Mouse (Mus musculus): ENCODE results near the gene Plg. TPM values are rescaled to one million over a fixed set of nuclear protein-coding genes. Genes with fewer than 3 reads are reported as not detected.

The Plg gene
- polyA plus RNA-seq, 1 experiment from 2014 or later: 16.8 TPM

- no peak overlapping the region for H3K4me3 ChIP-seq (replicated peaks)
- H3K4me2 ChIP-seq: no peak overlapping the region
- H3K9ac ChIP-seq: no peak overlapping the region
- H3K27me3 ChIP-seq (replicated peaks): no peaks in the 10 kb centered on the region
- H3K9me3 ChIP-seq: no peaks in the 10 kb centered on the region
- 0 out of 2 replicates have a peak, but pooled peaks cover 3% of the 10 kb centered on the region for H3K4me1 ChIP-seq
- peak; percentile 58; the same call in 1 of the 2 replicates for ATAC-seq (ENCODE audit: insufficient read depth, low FRiP score, low read depth)
- H3K36me3 ChIP-seq: no peaks in the 10 kb centered on the region
- WGBS: 34% methylated on average over 5 of the region's 5 CpGs
- no peak overlapping the region for H3K27ac ChIP-seq
Observed at GRCm38 (mm10) chr17:12367373-12367930, 11.0 kb upstream of the Plg start.

- Histone ChIP-seq H3K4me1 (0 out of 2 replicates have a peak, but pooled peaks cover 5% of the 10 kb centered on the region), H3K4me2 (no peak overlapping the region), H3K4me3 (replicated peaks) (no peak overlapping the region), H3K9me3 (no peaks in the 10 kb centered on the region), H3K27ac (no peak overlapping the region), H3K27me3 (replicated peaks) (no peaks in the 10 kb centered on the region), H3K9ac (no peak overlapping the region), H3K36me3 (no peaks in the 10 kb centered on the region)
- ATAC-seq (ENCODE audit: insufficient read depth, low FRiP score, low read depth): no peak
- 61% methylated on average over 5 of the region's 5 CpGs for WGBS
Observed at GRCm38 (mm10) chr17:12369393-12369792, 9.0 kb upstream of the Plg start.

- Histone ChIP-seq H3K4me3 (replicated peaks) (no peak overlapping the region), H3K9ac (no peak overlapping the region), H3K4me1 (0 out of 2 replicates have a peak, but pooled peaks cover 5% of the 10 kb centered on the region), H3K27ac (no peak overlapping the region; the same call in 1 of the 2 replicates), H3K36me3 (no peaks in the 10 kb centered on the region), H3K9me3 (no peaks in the 10 kb centered on the region), H3K27me3 (replicated peaks) (no peaks in the 10 kb centered on the region), H3K4me2 (no peak overlapping the region)
- 70% methylated on average over 4 of the region's 4 CpGs for WGBS
- peak; percentile 69 for ATAC-seq (ENCODE audit: insufficient read depth, low FRiP score, low read depth)
Observed at GRCm38 (mm10) chr17:12370289-12370688, 8.1 kb upstream of the Plg start.

GRCm38 (mm10) chr17:12371310-12371925 lies 7.0 kb upstream of the Plg start:
- no peak for ATAC-seq (ENCODE audit: insufficient read depth, low FRiP score, low read depth)
- H3K4me2 ChIP-seq: peak overlapping the region; percentile 27; the same call in 1 of the 2 replicates
- H3K27ac ChIP-seq: no peak overlapping the region
- H3K9me3 ChIP-seq: no peaks in the 10 kb centered on the region
- 29% methylated on average over 10 of the region's 10 CpGs for WGBS
- no peaks in the 10 kb centered on the region for H3K27me3 ChIP-seq (replicated peaks)
- no peaks in the 10 kb centered on the region for H3K36me3 ChIP-seq
- 0 out of 2 replicates have a peak, but pooled peaks cover 5% of the 10 kb centered on the region for H3K4me1 ChIP-seq
- no peak overlapping the region for H3K9ac ChIP-seq
- H3K4me3 ChIP-seq (replicated peaks): no peak overlapping the region

- WGBS: 19% methylated on average over 4 of the region's 4 CpGs
- Histone ChIP-seq H3K36me3 (no peaks in the 10 kb centered on the region), H3K27ac (no peak overlapping the region), H3K4me2 (peak overlapping the region; percentile 27), H3K4me1 (0 out of 2 replicates have a peak, but pooled peaks cover 5% of the 10 kb centered on the region), H3K27me3 (replicated peaks) (no peaks in the 10 kb centered on the region), H3K4me3 (replicated peaks) (no peak overlapping the region), H3K9me3 (no peaks in the 10 kb centered on the region), H3K9ac (no peak overlapping the region)
- ATAC-seq (ENCODE audit: insufficient read depth, low FRiP score, low read depth): no peak
Observed at GRCm38 (mm10) chr17:12372021-12372420, 6.4 kb upstream of the Plg start.

- WGBS: 55% methylated on average over 3 of the region's 3 CpGs
- H3K27me3 ChIP-seq (replicated peaks): no peaks in the 10 kb centered on the region
- no peaks in the 10 kb centered on the region for H3K36me3 ChIP-seq
- H3K4me1 ChIP-seq: 0 out of 2 replicates have a peak, but pooled peaks cover 5% of the 10 kb centered on the region
- no peak overlapping the region for H3K27ac ChIP-seq
- no peak overlapping the region for H3K4me2 ChIP-seq
- H3K9ac ChIP-seq: no peak overlapping the region
- no peak for ATAC-seq (ENCODE audit: insufficient read depth, low FRiP score, low read depth)
- no peaks in the 10 kb centered on the region for H3K9me3 ChIP-seq
- no peak overlapping the region for H3K4me3 ChIP-seq (replicated peaks)
Observed at GRCm38 (mm10) chr17:12373601-12374144, 4.7 kb upstream of the Plg start.

GRCm38 (mm10) chr17:12380287-12380686 lies 1.9 kb downstream of the Plg start:
- Histone ChIP-seq H3K9me3 (no peaks in the 10 kb centered on the region), H3K36me3 (no peaks in the 10 kb centered on the region), H3K4me1 (no peaks in the 10 kb centered on the region), H3K4me2 (no peak overlapping the region), H3K9ac (no peak overlapping the region), H3K4me3 (replicated peaks) (no peak overlapping the region), H3K27me3 (replicated peaks) (no peaks in the 10 kb centered on the region), H3K27ac (no peak overlapping the region)
- WGBS: 73% methylated on average over 4 of the region's 4 CpGs
- ATAC-seq (ENCODE audit: insufficient read depth, low FRiP score, low read depth): no peak

GRCm38 (mm10) chr17:12381579-12381978 lies 3.2 kb downstream of the Plg start:
- Histone ChIP-seq H3K9ac (no peak overlapping the region), H3K4me1 (no peaks in the 10 kb centered on the region), H3K36me3 (no peaks in the 10 kb centered on the region), H3K27me3 (replicated peaks) (no peaks in the 10 kb centered on the region), H3K9me3 (no peaks in the 10 kb centered on the region), H3K27ac (no peak overlapping the region), H3K4me3 (replicated peaks) (no peak overlapping the region), H3K4me2 (no peak overlapping the region)
- 0 out of 2 replicates have a peak, but pooled peaks have one; percentile 40 for ATAC-seq (ENCODE audit: insufficient read depth, low FRiP score, low read depth)
- 58% methylated on average over 2 of the region's 2 CpGs for WGBS

GRCm38 (mm10) chr17:12382531-12382930 lies 4.1 kb downstream of the Plg start:
- Histone ChIP-seq H3K4me1 (no peaks in the 10 kb centered on the region), H3K9ac (no peak overlapping the region), H3K27me3 (replicated peaks) (no peaks in the 10 kb centered on the region), H3K9me3 (no peaks in the 10 kb centered on the region), H3K4me3 (replicated peaks) (no peak overlapping the region), H3K36me3 (no peaks in the 10 kb centered on the region), H3K4me2 (no peak overlapping the region), H3K27ac (no peak overlapping the region)
- ATAC-seq (ENCODE audit: insufficient read depth, low FRiP score, low read depth): no peak
- 39% methylated on average over 2 of the region's 2 CpGs for WGBS

- no peak overlapping the region for H3K4me3 ChIP-seq (replicated peaks)
- H3K4me1 ChIP-seq: no peaks in the 10 kb centered on the region
- H3K36me3 ChIP-seq: no peaks in the 10 kb centered on the region
- no peaks in the 10 kb centered on the region for H3K27me3 ChIP-seq (replicated peaks)
- ATAC-seq (ENCODE audit: insufficient read depth, low FRiP score, low read depth): no peak
- WGBS: 58% methylated on average over 8 of the region's 8 CpGs
- H3K27ac ChIP-seq: no peak overlapping the region
- H3K9ac ChIP-seq: no peak overlapping the region
- no peak overlapping the region for H3K4me2 ChIP-seq
- no peaks in the 10 kb centered on the region for H3K9me3 ChIP-seq
Observed at GRCm38 (mm10) chr17:12385049-12385794, 6.8 kb downstream of the Plg start.

GRCm38 (mm10) chr17:12387781-12388180 lies 9.4 kb downstream of the Plg start:
- no peaks in the 10 kb centered on the region for H3K36me3 ChIP-seq
- H3K27me3 ChIP-seq (replicated peaks): no peaks in the 10 kb centered on the region
- H3K9me3 ChIP-seq: no peaks in the 10 kb centered on the region
- no peak overlapping the region for H3K9ac ChIP-seq
- no peaks in the 10 kb centered on the region for H3K4me1 ChIP-seq
- no peak for ATAC-seq (ENCODE audit: insufficient read depth, low FRiP score, low read depth)
- H3K27ac ChIP-seq: no peak overlapping the region
- H3K4me3 ChIP-seq (replicated peaks): no peak overlapping the region
- no peak overlapping the region for H3K4me2 ChIP-seq
- 75% methylated on average over 2 of the region's 2 CpGs for WGBS

- WGBS: 88% methylated on average over 7 of the region's 7 CpGs
- Histone ChIP-seq H3K9ac (no peak overlapping the region), H3K27ac (no peak overlapping the region), H3K4me3 (replicated peaks) (no peak overlapping the region), H3K4me2 (no peak overlapping the region), H3K4me1 (no peaks in the 10 kb centered on the region), H3K9me3 (no peaks in the 10 kb centered on the region), H3K36me3 (no peaks in the 10 kb centered on the region), H3K27me3 (replicated peaks) (no peaks in the 10 kb centered on the region)
- no peak for ATAC-seq (ENCODE audit: insufficient read depth, low FRiP score, low read depth)
Observed at GRCm38 (mm10) chr17:12388239-12388638, 9.8 kb downstream of the Plg start.

Data from stomach, embryonic 15.5 days (tissue).